Mouse (Mus musculus): Measurements from ENCODE around the gene Ugt1a6b.
"Not testable (repeated sequence)": the region's sequence is repeated elsewhere in the genome, so short reads cannot be mapped to it uniquely, and the experiment has no call there.

The Ugt1a6b gene

GRCm38 (mm10) chr1:88120550-88120949, 17.5 kb downstream of the Ugt1a6b start:
- not testable (repeated sequence) for DNase-seq (ENCODE audit: low read depth, low spot score)

- DNase-seq (ENCODE audit: low read depth, low spot score): not testable (repeated sequence)
Measured at GRCm38 (mm10) chr1:88121521-88121920, 18.5 kb downstream of the Ugt1a6b start.

GRCm38 (mm10) chr1:88125827-88126360, 22.8 kb downstream of the Ugt1a6b start:
- DNase-seq (ENCODE audit: low read depth, low spot score): not testable (repeated sequence)

GRCm38 (mm10) chr1:88129091-88129490, 26.0 kb downstream of the Ugt1a6b start:
- not testable (repeated sequence) for DNase-seq (ENCODE audit: low read depth, low spot score)

- not testable (repeated sequence) for DNase-seq (ENCODE audit: low read depth, low spot score)
Measured at GRCm38 (mm10) chr1:88130223-88130622, 27.2 kb downstream of the Ugt1a6b start.

- DNase-seq (ENCODE audit: low read depth, low spot score): no peak
Measured at GRCm38 (mm10) chr1:88133908-88134456, 30.9 kb downstream of the Ugt1a6b start.

- DNase-seq (ENCODE audit: low read depth, low spot score): not testable (repeated sequence)
Measured at GRCm38 (mm10) chr1:88134457-88135011, 31.5 kb downstream of the Ugt1a6b start, which contains the start of gene Ugt1a6a. TSS of gene Ugt1a6a (plus strand) at chr1:88134809.

GRCm38 (mm10) chr1:88135229-88135904, 32.3 kb downstream of the Ugt1a6b start:
- DNase-seq (ENCODE audit: low read depth, low spot score): not testable (repeated sequence)

GRCm38 (mm10) chr1:88136646-88137045, 33.6 kb downstream of the Ugt1a6b start:
- DNase-seq (ENCODE audit: low read depth, low spot score): no peak

- no peak for DNase-seq (ENCODE audit: low read depth, low spot score)
Measured at GRCm38 (mm10) chr1:88137264-88137663, 34.2 kb downstream of the Ugt1a6b start.

- DNase-seq (ENCODE audit: low read depth, low spot score): no peak
Measured at GRCm38 (mm10) chr1:88138145-88138544, 35.1 kb downstream of the Ugt1a6b start.

GRCm38 (mm10) chr1:88140492-88140891, 37.4 kb downstream of the Ugt1a6b start:
- not testable (repeated sequence) for DNase-seq (ENCODE audit: low read depth, low spot score)

- DNase-seq (ENCODE audit: low read depth, low spot score): peak; percentile 17
Measured at GRCm38 (mm10) chr1:88143966-88144675, 41.1 kb downstream of the Ugt1a6b start.

GRCm38 (mm10) chr1:88145278-88145677, 42.2 kb downstream of the Ugt1a6b start:
- DNase-seq (ENCODE audit: low read depth, low spot score): peak; percentile 29

GRCm38 (mm10) chr1:88150133-88150532, 47.1 kb downstream of the Ugt1a6b start:
- not testable (repeated sequence) for DNase-seq (ENCODE audit: low read depth, low spot score)

- no peak for DNase-seq (ENCODE audit: low read depth, low spot score)
Measured at GRCm38 (mm10) chr1:88158430-88158829, 55.4 kb downstream of the Ugt1a6b start.

- no peak for DNase-seq (ENCODE audit: low read depth, low spot score)
Measured at GRCm38 (mm10) chr1:88165711-88166110, 62.7 kb downstream of the Ugt1a6b start, which contains the start of gene Ugt1a5. TSS of gene Ugt1a5 (plus strand) at chr1:88166012.

- DNase-seq (ENCODE audit: low read depth, low spot score): not testable (repeated sequence)
Measured at GRCm38 (mm10) chr1:88172190-88172589, 69.1 kb downstream of the Ugt1a6b start.

- no peak for DNase-seq (ENCODE audit: low read depth, low spot score)
Measured at GRCm38 (mm10) chr1:88179657-88180056, 76.6 kb downstream of the Ugt1a6b start.

GRCm38 (mm10) chr1:88186325-88186935, 83.4 kb downstream of the Ugt1a6b start:
- DNase-seq (ENCODE audit: low read depth, low spot score): no peak

- no peak for DNase-seq (ENCODE audit: low read depth, low spot score)
Measured at GRCm38 (mm10) chr1:88192136-88192535, 89.1 kb downstream of the Ugt1a6b start.

Measured in mesoderm, embryonic 11.5 days (tissue).